Mouse (Mus musculus): ENCODE measurements around the gene Hax1. TPM values are rescaled to one million over a fixed set of nuclear protein-coding genes. Genes with fewer than 3 reads are reported as not detected.

Gene Hax1
- total RNA-seq, 2 experiments from 2014 or later, result 45.2 to 50.2 TPM

DNA sequence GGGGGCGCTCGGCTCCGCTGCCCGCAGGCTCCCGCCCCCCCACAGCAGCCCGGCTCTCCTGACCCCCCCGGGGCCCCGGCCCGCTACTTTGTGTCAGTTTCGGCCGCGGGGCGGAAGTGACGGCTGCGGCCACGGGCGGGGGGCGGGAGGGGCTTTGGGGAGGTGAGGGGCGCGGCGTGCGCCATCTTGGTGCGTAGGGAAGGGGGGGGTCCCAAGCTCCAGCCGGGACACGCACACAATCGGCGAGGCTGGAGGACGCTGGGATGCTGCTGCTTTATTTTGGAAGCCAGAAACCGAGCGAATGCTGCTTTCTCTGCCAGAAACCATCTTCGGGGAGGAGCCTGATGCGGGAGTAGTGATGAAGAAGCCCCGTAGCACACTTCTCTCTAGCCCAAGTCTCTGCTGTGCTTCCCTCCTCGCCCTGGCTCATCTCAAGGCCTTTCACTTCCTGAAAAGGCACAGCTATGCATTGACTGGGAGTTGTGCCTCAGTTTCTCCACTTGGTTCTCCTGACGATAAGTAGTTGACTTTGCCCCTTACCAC lies 35.3 kb downstream of the Hax1 start, which contains the start of gene Atp8b2:
Gene Atp8b2, minus strand, starts transcription at position 288 of the 543 bp plus-strand sequence.
- peak; percentile 74 for DNase-seq
- intact Hi-C loops (cut with DNase I; ENCODE audit: low total_unique reads), result no loop called here

DNA sequence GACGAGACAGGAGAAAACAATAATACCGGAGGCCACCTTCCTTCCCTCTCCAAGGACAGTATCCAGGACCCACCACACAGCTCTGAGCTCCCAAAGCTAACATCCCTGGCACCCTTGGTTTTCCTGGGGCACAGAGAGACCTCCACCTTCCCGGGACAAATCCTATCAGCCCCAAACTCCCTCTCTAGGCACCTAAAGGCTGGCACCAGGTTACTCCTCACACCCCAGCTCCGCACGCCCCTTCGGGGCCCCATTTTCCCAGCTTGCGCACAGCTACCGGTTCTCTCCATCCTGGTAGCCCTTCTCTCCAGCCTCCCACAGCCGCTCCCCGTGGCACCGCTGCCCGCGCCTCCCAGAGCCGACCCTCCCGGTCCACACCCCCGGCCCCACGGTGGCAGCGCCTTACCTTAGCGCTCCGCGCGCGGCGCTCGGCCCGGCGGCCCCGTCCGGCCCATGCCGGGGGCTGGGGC lies 35.8 kb downstream of the Hax1 start:
- intact Hi-C loops (cut with DNase I; ENCODE audit: low total_unique reads), result no loop called here
- peak; percentile 32 for DNase-seq

DNA sequence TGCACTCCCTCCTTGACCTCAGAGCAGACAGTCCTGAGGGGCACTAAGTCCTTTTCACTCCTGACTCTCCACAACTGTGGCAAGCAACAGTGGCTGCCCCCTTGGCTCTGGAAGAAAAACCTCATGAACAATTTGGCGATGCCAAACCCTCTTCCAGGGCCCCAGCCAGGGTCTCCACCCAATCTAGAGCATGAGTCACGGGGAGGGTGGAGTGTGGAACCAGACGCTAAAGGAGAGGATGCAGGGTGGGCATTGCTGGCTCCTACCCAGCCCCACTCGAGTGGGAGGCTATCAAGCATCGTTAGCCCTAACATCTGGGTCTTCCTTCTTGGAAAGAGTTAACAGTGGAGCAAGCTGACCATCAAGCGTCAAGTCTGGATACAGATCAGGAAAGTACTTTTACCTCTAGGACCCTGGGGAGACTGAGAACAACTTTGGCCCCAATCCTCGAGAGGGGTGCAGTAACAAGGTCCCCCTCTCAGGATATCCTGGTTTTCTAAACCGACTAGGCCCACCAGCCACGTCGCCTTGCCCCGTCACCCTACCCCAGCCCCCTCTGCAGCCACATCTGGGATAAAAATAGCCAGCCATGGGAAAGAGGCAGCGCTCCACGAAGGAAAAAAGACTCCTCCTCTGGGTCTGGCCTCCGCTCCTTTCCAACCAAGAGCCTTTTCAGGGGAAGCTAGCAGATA lies 36.4 kb downstream of the Hax1 start:
- intact Hi-C loops (cut with DNase I; ENCODE audit: low total_unique reads), result no loop called here
- peak; percentile 56 for DNase-seq

DNA sequence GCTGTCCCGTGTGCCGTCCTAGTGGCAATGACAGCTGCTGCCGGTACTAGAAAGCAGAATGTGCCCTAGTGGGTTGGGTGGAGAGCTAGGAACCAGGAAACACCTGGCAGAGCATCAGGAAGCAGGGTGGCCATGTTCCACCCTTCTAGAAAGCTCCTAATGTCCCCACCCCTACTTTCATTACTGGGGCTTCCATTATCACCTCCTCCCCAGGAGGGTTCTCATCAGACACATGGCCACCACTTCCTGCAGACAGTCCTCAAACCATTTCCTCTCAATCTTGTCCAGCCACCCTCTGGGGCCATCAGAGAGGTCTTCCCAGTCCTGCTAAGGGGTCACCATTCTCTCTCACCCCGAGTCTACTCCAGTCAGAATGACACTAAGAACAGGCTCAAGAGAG lies 37.1 kb downstream of the Hax1 start:
- intact Hi-C loops (cut with DNase I; ENCODE audit: low total_unique reads), result no loop called here
- DNase-seq, result no peak

- intact Hi-C loops (cut with DNase I; ENCODE audit: low total_unique reads), result no loop called here
- peak; percentile 94 for DNase-seq
Observed at GRCm38 (mm10) chr3:89960469-89960868, 38.1 kb downstream of the Hax1 start.

DNA sequence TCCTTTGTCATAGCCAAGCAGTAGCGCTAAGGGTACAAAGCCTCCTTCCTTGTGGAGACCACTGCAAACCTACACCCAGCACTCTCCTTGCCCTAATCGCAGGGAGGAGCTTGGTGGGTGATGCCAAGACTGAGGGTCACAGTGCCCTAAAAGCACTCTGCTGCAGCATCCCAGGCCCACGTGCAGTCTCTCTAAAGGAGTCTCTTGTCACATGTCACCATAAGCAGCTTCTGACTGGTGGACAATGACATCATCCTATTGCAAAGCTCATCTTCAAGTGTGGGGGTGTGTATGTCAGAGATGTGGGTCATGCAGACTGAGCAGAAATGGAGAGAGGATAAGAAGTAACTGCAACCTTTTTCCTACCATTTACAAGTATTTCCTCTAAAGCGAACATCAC lies 39.1 kb downstream of the Hax1 start:
- DNase-seq, result no peak
- intact Hi-C loops (cut with DNase I; ENCODE audit: low total_unique reads), result loop anchor here (10.0 kb wide), 1 partner anchor 175 kb away; no protein-coding TSS in a partner anchor

GRCm38 (mm10) chr3:89957880-89958279 lies 40.7 kb downstream of the Hax1 start:
- intact Hi-C loops (cut with DNase I; ENCODE audit: low total_unique reads), result loop anchor here (10.0 kb wide), 1 partner anchor 173 kb away; no protein-coding TSS in a partner anchor
- no peak for DNase-seq

- intact Hi-C loops (cut with DNase I; ENCODE audit: low total_unique reads), result loop anchor here (10.0 kb wide), 1 partner anchor 172 kb away; no protein-coding TSS in a partner anchor
- DNase-seq, result no peak
Observed at GRCm38 (mm10) chr3:89956177-89956971, 42.2 kb downstream of the Hax1 start.

DNA sequence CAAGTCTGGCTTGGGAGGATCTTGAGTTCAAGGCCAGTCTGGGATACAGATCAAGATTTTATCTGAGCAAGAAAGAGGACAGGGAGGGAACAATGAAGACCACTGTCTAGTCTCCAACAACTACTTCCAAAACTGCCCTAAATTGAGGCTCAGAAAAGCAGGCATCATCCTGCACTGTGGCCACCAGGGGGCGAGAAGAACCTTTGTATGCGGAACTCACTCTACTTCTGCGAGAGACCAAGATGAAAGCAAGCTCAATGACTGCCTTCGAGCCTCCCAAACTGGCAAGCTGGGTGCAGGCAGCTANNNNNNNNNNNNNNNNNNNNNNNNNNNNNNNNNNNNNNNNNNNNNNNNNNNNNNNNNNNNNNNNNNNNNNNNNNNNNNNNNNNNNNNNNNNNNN lies 45.2 kb downstream of the Hax1 start:
- DNase-seq, result peak; percentile 75
- intact Hi-C loops (cut with DNase I; ENCODE audit: low total_unique reads), result loop anchor here (5.0 to 10.0 kb wide), 2 partner anchors 124 to 169 kb away; no protein-coding TSS in a partner anchor

GRCm38 (mm10) chr3:89948655-89949054 lies 49.9 kb downstream of the Hax1 start:
- no peak for DNase-seq
- intact Hi-C loops (cut with DNase I; ENCODE audit: low total_unique reads), result no loop called here

DNA sequence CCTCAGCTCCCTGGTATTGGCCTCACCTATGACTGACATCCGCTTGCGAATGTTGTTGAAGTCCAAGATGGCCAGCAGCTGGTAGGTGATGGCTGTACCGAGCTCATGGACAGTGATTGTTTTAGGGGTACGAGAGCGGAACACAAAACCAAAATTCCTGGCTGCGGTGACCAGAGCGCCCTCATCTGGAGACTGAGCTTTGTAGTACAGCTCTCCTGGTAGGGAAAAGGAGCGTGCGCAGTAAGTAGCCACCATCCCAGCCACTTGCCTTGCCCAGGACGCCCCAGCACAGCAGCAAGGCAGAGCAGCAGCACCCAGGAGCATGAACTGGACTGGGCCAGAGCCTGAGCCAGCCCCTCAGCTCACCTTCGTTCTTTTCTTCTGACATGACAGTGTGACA lies 50.6 kb downstream of the Hax1 start:
- intact Hi-C loops (cut with DNase I; ENCODE audit: low total_unique reads), result no loop called here
- no peak for DNase-seq

Small RNA genes lying within 50 kb of the gene (microRNA-seq; reads per million reads assigned to microRNA genes)
- 0.32 to 1.0 reads per million in 2 experiments for gene Mir7669

Other genes with a start within 250 kb of the Hax1 start
- gene Chrnb2, start 234.1 kb downstream of the Hax1 start, total RNA-seq (2021), result under 1 TPM; 0.12 to 0.13 TPM
- 10 to 100 TPM; 12.7 to 14.9 TPM for gene Ube2q1, start 225.2 kb downstream of the Hax1 start, total RNA-seq (2021)
- 1 to 10 TPM; 7.9 to 8.0 TPM for gene She, start 167.4 kb downstream of the Hax1 start, total RNA-seq (2021)
- 1 to 10 TPM; 2.4 to 8.7 TPM for gene Il6ra, start 85.6 kb downstream of the Hax1 start, total RNA-seq (2021)
- 10 to 100 TPM; 20.6 to 28.7 TPM for gene Atp8b2, start 35.3 kb downstream of the Hax1 start, total RNA-seq (2021)
- gene 4933434E20Rik, start 52.9 kb upstream of the Hax1 start, total RNA-seq (2021), result 10 to 100 TPM; 46.8 to 56.9 TPM
- gene Ubap2l, start 53.8 kb upstream of the Hax1 start, total RNA-seq (2021), result 10 to 100 TPM; 90.4 to 95.0 TPM
- 100 to 1,000 TPM; 346 to 601 TPM for gene Tpm3, start 73.9 kb upstream of the Hax1 start, total RNA-seq (2021)
- under 1 TPM; 0.04 to 0.08 TPM for gene Nup210l, start 105.4 kb upstream of the Hax1 start, total RNA-seq (2021)
- 100 to 1,000 TPM; 889 to 951 TPM for gene Rps27, start 214.9 kb upstream of the Hax1 start, total RNA-seq (2021)
- gene Rab13, start 214.9 kb upstream of the Hax1 start, total RNA-seq (2021), result 10 to 100 TPM; 10.8 to 11.8 TPM
- 10 to 100 TPM; 41.6 to 47.5 TPM for gene Jtb, start 232.8 kb upstream of the Hax1 start, total RNA-seq (2021)
- under 1 TPM; 0.27 to 0.39 TPM for gene Creb3l4, start 244.7 kb upstream of the Hax1 start, total RNA-seq (2021)
- 10 to 100 TPM; 57.8 to 62.7 TPM for gene Slc39a1, start 249.4 kb upstream of the Hax1 start, total RNA-seq (2021)